Mouse (Mus musculus) kidney, postnatal 0 days (tissue): ENCODE measurements around the gene Mt1. TPM values are rescaled to one million over a fixed set of nuclear protein-coding genes. Genes with fewer than 3 reads are reported as not detected.
"Not testable (repeated sequence)": the region's sequence is repeated elsewhere in the genome, so short reads cannot be mapped to it uniquely, and the experiment has no call there.

Experiments
- ATAC-seq: fragments of 200-750 bp; cut with Nextera tagmentation; replicated peaks from 2 replicates; pipeline ENCODE4 v1.8.0; 2017; ENCODE audit warnings: low read depth, moderate number of reproducible peaks, moderate TSS enrichment, moderate library complexity; ENCODE audit not compliant: low FRiP score
- DNase-seq: peaks from one replicate; pipeline ENCODE4 v3.0.0-alpha.2; 2016; ENCODE audit warnings: low spot score
- H3K27ac ChIP-seq: fragments of 300-500 bp; sonication (generic); 2 replicates; pipeline ENCODE4 v1.5.1; 2014; ENCODE audit warnings: mild to moderate bottlenecking
- H3K27me3 ChIP-seq: fragments of 300-500 bp; sonication (generic); 2 replicates; pipeline ENCODE4 v1.6.1; 2014; ENCODE audit warnings: low read length, mixed read lengths; ENCODE audit not compliant: insufficient read depth
- H3K36me3 ChIP-seq: fragments of 300-500 bp; sonication (generic); 2 replicates; pipeline ENCODE4 v1.6.1; 2014; ENCODE audit warnings: low read length, mixed read lengths; ENCODE audit not compliant: insufficient read depth
- H3K4me1 ChIP-seq: fragments of 300-500 bp; sonication (generic); replicated peaks from 2 replicates; pipeline ENCODE4 v1.6.1; 2014; ENCODE audit warnings: antibody characterized with exemption, low read length, mixed read lengths; ENCODE audit not compliant: insufficient read depth
- H3K4me2 ChIP-seq: fragments of 300-500 bp; sonication (generic); 2 replicates; pipeline ENCODE4 v1.6.1; 2014; ENCODE audit warnings: mild to moderate bottlenecking, low read length, moderate library complexity, mixed read lengths
- H3K4me3 ChIP-seq: fragments of 300-500 bp; sonication (generic); replicated peaks from 2 replicates; pipeline ENCODE4 v1.5.1; 2014; ENCODE audit warnings: low read depth, low read length
- H3K9ac ChIP-seq: fragments of 300-500 bp; sonication (generic); 2 replicates; pipeline ENCODE4 v1.6.1; 2014; ENCODE audit warnings: low read depth, low read length
- H3K9me3 ChIP-seq: fragments of 300-500 bp; sonication (generic); replicated peaks from 2 replicates; pipeline ENCODE4 v1.6.1; 2016; ENCODE audit warnings: low read length, inconsistent platforms, mixed read lengths
- CTCF ChIP-seq: IDR thresholded peaks from 2 replicates; pipeline ENCODE4 v1.5.1; 2016; ENCODE audit warnings: antibody characterized with exemption, low read depth, mild to moderate bottlenecking, moderate library complexity
- WGBS: fragments of 180-500 bp; shearing (Covaris S2); extraction: QIAGEN DNeasy Blood & Tissue Kit; methylation state at CpG from one replicate; pipeline ENCODE4 v1.1.7; 2014; 5-methylcytosine and 5-hydroxymethylcytosine counted together
- polyA plus RNA-seq: library from polyadenylated mRNA; unstranded; fragments of >200 nt; fragmentation: Nextera tagmentation; extraction: Ambion mirVana; gene quantifications from 2 replicates; pipeline ENCODE4 v1.2.1, GENCODE M21; 2015

Gene Mt1
- polyA plus RNA-seq: 499 and 556 TPM in 2 replicates

DNA sequence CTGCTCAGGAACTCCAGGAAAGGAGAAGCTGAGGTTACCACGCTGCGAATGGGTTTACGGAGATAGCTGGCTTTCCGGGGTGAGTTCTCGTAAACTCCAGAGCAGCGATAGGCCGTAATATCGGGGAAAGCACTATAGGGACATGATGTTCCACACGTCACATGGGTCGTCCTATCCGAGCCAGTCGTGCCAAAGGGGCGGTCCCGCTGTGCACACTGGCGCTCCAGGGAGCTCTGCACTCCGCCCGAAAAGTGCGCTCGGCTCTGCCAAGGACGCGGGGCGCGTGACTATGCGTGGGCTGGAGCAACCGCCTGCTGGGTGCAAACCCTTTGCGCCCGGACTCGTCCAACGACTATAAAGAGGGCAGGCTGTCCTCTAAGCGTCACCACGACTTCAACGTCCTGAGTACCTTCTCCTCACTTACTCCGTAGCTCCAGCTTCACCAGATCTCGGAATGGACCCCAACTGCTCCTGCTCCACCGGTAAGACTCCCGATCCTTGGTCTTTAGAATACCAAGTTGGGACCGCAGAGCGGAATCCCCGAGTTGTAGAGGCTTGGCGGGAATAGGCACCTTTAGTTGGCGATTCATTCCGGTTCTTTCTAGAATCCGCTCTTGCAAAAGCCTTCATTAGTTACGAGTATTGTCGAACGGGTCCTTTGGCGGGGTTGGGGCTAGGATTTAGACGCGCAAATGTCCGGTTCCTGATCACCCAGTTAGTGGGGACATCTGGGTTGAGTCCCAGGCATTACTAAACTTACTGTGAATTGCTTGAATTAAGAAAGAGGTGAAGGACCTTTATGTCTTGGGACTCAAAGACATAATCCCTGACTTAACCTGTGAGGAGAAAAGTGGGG lies at the start of gene Mt1:
Mt1 (plus strand) TSS at position 226 of the 856 bp plus-strand sequence.
- TF ChIP-seq CTCF: peak; percentile 11; the same call in 1 of the 2 replicates
- peak within 1 kb of the TSS; percentile 52 for H3K4me3 ChIP-seq
- peak; percentile 85 for ATAC-seq
- peaks cover 17% of the 10 kb centered on the region; the same call in 1 of the 2 replicates for H3K4me1 ChIP-seq
- peak; percentile 82 for DNase-seq
- peaks cover 10% of the 10 kb centered on the region for H3K27me3 ChIP-seq
- peak within 1 kb of the TSS; percentile 73 for H3K27ac ChIP-seq
- H3K9me3 ChIP-seq: no peaks in the 10 kb centered on the region
- H3K4me2 ChIP-seq: peak within 1 kb of the TSS; percentile 77
- H3K9ac ChIP-seq: peak within 1 kb of the TSS; percentile 68
- H3K36me3 ChIP-seq: no peaks in the 10 kb centered on the region
- under 1% methylated on average over 50 of the region's 50 CpGs for WGBS

DNA sequence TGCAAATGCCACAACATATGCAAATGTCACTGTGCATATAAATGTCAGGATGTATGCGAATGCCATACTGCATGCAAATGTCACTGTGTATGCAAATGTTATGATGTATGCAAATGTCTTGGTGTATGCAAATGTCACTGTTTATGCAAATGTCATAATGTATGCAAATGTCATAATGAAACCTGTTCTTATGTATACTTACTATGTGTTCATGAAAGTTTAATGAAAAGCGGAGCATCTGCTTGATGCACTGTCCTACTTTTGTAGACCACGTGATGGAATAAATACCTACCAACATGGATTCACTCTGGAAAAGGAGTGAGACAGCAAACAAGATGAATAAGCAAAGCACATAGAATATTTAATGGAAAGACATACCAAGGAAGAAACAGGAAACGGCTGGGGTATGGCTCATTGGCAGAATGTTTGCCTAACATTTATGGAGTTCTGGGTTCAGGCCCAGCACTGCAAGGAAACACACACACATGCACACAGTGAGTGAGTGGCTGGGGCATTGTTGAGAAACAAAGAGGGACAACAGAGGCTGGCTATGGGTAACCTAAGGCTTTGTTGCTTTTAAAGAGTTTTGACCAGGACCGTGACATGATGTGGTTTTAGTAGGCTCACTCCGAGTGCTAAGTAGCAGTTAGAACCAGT lies 49.6 kb upstream of the Mt1 start:
- no peaks in the 10 kb centered on the region for H3K27me3 ChIP-seq
- ATAC-seq (no peak; the same call in 1 of the 2 replicates), DNase-seq (no peak)
- H3K36me3 ChIP-seq: no peaks in the 10 kb centered on the region
- no peaks in the 10 kb centered on the region for H3K4me1 ChIP-seq
- 88% methylated on average over 6 of the region's 6 CpGs for WGBS
- H3K4me3 ChIP-seq: no peak overlapping the region
- no peaks in the 10 kb centered on the region for H3K9me3 ChIP-seq
- no peak overlapping the region for H3K4me2 ChIP-seq
- no peak for TF ChIP-seq CTCF
- H3K9ac ChIP-seq: no peak overlapping the region
- H3K27ac ChIP-seq: no peak overlapping the region

DNA sequence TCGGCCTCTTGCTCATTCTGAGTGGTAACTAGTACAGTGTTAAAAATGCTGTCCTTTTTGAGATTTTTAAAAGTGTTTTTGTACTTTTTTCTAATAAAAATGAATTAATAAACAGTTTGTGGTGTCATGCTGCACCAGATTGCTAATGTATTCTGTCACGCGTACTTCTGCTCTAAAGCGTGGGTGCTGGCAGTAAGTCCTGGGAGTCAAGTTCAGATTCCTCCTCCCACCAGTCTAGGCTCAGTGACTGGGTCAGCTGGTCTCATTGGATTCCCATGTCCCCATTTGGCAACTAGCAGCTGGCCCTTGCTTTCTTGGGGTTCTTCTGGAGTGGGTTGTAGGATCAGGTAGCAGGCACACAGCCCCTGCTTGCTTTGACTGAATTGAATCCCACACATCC lies 48.8 kb upstream of the Mt1 start:
- Histone ChIP-seq H3K4me2 (no peak overlapping the region), H3K4me1 (no peaks in the 10 kb centered on the region), H3K4me3 (no peak overlapping the region), H3K9me3 (no peaks in the 10 kb centered on the region), H3K36me3 (no peaks in the 10 kb centered on the region), H3K27me3 (no peaks in the 10 kb centered on the region), H3K9ac (no peak overlapping the region), H3K27ac (no peak overlapping the region)
- TF ChIP-seq CTCF: no peak
- DNase-seq (no peak), ATAC-seq (no peak)
- 67% methylated on average over 4 of the region's 4 CpGs for WGBS

DNA sequence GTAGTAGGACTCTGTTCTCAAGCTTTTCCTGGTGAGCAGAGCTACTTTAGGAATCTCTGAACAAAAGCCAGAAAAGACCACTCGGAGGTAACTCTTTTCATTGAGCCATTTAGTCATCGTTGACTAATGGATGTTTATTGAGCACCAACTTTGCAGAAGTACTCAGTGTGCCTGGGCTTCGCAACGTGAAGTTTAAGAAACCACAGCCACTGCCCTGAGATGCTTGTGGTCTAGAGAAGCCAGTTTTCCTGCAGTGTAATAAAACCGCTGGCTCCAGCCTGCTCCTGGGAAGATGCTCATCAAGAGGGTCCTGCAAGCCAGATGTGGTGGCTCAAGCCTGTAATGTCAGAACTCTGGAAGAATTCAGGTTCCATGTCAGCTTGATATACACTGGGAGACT lies 46.8 kb upstream of the Mt1 start:
- H3K36me3 ChIP-seq: no peaks in the 10 kb centered on the region
- no peaks in the 10 kb centered on the region for H3K9me3 ChIP-seq
- TF ChIP-seq CTCF: no peak
- no peak overlapping the region for H3K4me2 ChIP-seq
- no peak overlapping the region for H3K4me3 ChIP-seq
- no peaks in the 10 kb centered on the region for H3K4me1 ChIP-seq
- ATAC-seq (no peak), DNase-seq (no peak)
- no peaks in the 10 kb centered on the region for H3K27me3 ChIP-seq
- WGBS: 59% methylated on average over 5 of the region's 5 CpGs
- H3K27ac ChIP-seq: no peak overlapping the region
- H3K9ac ChIP-seq: no peak overlapping the region

DNA sequence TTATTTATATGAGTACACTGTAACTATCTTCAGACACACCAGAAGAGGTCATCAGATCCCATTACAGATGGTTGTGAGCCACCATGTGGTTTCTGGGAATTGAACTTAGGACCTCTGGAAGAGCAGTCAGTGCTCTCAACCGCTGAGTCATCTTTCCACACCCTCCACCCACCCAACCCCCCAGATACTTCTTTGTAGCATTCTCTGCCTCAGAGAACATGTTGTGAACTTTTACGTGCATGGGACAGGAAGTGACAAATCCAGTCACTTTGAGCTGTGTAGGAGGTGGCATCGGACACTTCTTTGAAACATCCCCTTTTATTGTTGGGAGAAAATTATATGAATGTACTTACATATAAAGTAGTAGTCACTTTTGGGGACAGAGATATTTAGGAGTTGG lies 44.3 kb upstream of the Mt1 start:
- H3K4me2 ChIP-seq, DNase-seq, H3K36me3 ChIP-seq, H3K9me3 ChIP-seq, H3K9ac ChIP-seq, H3K27me3 ChIP-seq, H3K27ac ChIP-seq, H3K4me3 ChIP-seq, H3K4me1 ChIP-seq, ATAC-seq: not testable (repeated sequence)
- WGBS: 22% methylated on average over 3 of the region's 3 CpGs

DNA sequence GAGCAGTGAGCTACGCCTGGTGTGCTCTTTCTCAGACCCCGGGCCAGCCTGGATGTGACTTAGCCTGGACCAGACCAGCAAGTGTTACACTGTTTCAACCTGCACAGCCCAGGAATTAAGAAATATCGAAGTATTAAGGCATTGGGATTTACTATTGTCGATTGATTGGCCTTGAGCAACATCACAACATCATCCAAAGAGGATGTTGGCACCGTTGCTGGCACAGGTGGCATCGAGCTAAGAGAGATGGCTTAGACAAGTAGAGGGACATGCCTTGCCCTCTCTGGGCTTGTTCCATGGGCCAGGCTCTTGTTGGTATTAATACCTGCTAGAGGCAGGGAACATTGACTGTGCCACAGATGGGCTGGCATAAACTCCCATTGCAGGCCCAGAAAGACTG lies 43.3 kb upstream of the Mt1 start:
- H3K36me3 ChIP-seq: no peaks in the 10 kb centered on the region
- H3K27ac ChIP-seq: no peak overlapping the region
- WGBS: 95% methylated on average over 6 of the region's 6 CpGs
- no peak for TF ChIP-seq CTCF
- no peak overlapping the region for H3K9ac ChIP-seq
- no peaks in the 10 kb centered on the region for H3K4me1 ChIP-seq
- no peaks in the 10 kb centered on the region for H3K9me3 ChIP-seq
- DNase-seq (no peak), ATAC-seq (no peak)
- no peak overlapping the region for H3K4me3 ChIP-seq
- no peak overlapping the region for H3K4me2 ChIP-seq
- H3K27me3 ChIP-seq: no peaks in the 10 kb centered on the region
